Mouse (Mus musculus): ENCODE measurements around the gene Sar1b. TPM values are rescaled to one million over a fixed set of nuclear protein-coding genes. Genes with fewer than 3 reads are reported as not detected.
"Not testable (repeated sequence)": the region's sequence is repeated elsewhere in the genome, so short reads cannot be mapped to it uniquely, and the experiment has no call there.

Gene Sar1b
- polyA plus RNA-seq, 1 experiment = 124 TPM

DNA sequence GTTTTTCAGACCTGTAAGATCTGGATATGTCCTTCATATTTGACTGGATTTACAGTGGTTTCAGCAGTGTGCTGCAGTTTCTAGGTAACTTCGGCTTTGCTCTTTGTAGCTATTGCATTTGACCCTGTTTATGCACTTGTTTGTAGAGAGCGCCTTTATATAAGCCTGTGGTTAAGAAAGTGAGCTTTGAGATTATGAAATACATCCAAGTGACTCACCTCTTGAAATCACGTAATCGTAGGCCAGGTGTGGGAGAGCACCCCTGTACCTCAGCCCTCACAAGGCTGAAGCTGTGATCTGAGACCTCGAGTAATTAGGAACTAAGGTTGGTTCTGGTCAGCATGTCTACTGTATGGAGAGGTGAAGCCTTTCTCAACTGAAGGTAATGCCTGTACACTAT, 14.0 kb downstream of the Sar1b start:
- no peak for DNase-seq (ENCODE audit: low spot score)

DNA sequence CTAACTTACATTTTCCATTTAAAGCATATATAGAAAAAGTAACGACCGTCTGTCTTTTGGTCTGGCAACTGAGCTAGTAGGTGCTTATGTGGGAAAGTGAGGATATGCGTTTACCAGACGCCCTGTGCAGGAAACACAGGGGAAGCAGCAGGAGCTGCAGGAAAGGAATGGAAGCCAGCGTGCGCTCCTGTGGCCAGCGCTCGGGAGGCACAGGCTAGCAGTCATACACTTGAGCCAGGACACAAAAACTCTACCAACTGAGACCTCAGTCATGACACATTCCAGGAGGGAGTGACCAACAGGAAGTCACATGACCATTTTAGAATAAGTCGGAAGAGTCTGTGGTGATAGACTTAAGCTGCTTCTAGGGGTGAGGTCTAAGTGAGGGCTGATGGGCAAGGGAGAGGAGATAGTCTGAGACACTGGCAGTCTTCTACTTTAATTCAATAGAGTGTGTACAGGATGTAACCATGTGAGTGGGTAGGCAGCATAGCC, 17.3 kb downstream of the Sar1b start:
- DNase-seq (ENCODE audit: low spot score) = no peak

DNA sequence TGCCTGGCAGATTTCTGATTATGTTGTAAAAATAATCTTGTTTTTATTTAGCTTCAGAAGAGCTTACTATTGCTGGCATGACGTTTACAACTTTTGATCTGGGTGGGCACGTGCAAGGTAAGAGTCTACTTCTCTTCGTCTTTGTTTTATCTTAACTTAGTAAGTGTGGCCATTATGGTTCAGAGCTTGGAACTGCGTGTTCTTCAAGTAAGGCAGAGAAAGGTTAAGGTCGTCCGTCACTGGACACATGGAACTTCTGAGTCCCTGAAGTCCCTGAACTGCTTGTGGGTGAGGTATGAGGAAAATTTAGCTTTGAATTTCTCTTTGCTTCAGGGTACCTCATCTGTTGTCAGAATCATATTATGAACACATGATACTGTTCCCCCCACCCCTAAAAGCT, 19.2 kb downstream of the Sar1b start:
- no peak for DNase-seq (ENCODE audit: low spot score)

DNA sequence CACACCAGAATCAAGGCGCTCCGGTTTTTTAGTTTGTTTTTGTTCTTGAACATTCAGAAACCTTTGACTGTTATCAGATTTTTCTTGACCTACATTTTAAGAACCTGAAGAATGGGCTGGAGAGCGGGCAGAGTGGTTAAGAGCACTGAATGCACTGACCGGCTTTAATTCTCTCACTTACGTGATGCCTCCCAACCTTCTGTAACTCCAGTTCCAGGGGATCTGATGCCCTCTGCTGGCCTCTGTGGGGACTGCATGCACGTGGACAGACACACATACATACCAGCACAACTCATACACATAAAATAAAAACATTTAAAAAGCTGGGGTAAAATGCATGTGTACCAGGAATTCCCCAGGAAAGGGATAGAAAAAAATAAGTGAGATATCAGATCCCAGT, 22.4 kb downstream of the Sar1b start:
- no peak for DNase-seq (ENCODE audit: low spot score)

DNA sequence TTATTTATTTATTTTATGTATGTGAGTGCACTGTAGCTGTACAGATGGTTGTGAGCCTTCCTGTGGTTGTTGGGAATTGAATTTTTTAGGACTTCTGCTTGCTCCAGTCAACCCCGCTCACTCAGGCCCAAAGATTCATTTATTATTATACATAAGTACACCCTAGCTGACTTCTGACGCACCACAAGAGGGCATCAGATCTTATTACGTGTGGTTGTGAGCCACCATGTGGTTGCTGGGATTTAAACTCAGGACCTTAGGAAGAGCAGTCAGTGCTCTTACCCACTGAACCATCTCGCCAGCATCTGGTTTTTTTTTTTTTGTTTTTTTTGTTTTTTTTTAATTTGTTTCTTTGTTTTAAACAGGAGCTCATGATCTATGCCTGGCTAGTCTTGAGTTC, 26.2 kb downstream of the Sar1b start:
- not testable (repeated sequence) for DNase-seq (ENCODE audit: low spot score)

DNA sequence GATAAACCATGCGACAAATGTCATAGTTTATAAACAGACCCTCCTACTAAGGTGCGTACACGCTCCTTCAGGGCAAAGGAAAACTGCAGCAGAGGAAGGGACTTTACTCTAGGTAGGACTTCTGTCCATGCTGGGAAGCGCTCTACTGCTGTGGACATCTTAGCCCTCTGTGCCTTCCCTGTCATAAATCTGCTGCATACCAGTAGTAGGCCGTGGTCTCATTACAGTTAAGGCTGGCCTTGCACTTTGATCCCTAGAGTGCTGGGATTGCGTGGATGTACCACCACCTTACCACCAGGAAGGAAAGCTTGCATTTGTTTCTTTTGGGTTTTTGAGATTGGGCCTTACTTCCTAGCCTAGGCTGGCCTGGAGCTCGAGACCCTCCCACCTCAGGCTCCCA, 27.2 kb downstream of the Sar1b start:
- no peak for DNase-seq (ENCODE audit: low spot score)

DNA sequence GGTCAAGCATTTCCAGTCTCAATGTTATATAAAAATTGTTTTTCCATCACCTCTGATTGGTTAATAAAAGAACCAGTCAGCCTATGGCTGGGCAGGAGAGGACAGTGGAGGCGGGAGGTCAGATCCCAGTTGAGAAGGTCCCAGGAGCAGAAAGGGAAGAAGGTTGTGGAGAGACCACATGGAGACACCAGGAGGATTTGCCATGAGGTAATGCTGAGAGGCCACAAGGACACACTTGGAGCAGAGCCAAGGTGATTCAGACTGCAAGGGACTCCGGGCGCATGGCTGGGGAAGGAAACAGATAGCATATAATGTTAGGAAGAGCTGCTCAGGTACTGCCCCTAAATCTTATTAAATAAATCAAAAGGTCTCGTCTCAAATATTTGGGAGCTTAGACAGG, 32.8 kb downstream of the Sar1b start:
- DNase-seq (ENCODE audit: low spot score) = no peak

DNA sequence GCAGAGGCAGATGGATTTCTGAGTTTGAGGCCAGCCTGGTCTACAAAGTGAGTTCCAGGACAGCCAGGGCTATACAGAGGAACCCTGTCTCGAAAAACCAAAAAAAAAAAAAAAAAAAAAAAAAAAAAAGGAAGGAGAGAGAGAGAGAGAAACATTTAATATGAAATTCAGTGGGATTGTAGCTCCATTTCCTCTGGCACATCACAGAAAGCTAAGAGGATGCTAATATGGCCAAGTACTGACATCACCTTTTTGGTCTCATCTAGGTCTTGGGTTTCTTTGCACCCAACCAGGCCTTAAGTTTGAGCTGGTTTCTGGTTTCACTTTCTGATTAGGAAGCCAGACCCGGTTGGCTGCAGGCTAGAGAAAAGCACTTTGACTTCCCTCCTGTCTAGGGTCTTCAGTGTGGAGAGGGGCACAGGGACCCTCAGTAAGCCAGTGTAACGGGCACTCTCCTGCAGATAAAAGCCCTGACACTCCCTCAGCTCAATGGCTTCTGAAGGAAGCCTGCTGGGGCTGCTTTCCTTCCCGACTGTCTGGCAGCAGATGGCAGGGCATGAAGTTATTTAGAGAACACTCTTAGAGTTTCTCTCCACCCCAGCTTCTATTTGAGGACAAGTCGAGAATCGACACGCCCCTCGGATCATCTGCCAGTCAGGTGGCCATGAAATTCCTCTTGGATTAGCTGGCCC, 37.3 kb downstream of the Sar1b start:
- DNase-seq (ENCODE audit: low spot score) = no peak

DNA sequence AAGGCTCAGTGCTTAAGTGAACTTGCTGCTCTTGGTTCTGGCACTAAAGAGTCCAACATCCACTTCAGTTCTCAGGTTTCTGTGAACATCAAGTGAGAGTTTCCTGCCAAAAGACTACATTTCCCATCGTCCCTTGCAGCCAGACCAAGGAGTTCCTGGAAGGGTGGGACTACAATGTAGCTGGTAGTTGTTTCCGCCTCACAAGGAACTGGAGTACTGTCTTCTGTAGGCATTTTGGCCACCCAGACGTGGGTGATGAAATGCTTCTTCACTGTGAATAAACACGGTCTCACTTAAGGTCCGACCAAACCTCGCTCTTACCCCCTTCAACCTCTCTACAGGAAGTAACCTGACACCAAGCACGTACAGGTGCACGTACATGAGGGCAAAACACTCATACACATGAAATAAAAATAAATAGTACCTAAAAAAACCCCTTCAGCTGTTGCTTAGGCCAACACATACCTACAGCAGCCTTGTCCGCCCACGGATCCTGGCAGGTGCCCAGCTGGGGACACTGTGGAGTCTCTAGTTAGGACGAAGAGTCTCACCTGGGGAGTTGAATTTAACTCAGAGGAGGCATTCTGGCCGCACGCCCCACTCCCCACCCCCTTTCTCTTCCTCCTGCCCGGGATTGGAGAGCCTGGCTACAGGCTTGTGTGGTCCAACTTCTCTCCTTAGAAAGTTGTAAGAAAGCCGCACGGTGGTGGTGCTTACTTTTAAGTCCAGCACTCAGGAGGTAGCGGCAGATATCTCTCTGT, 41.9 kb downstream of the Sar1b start:
- no peak for DNase-seq (ENCODE audit: low spot score)

DNA sequence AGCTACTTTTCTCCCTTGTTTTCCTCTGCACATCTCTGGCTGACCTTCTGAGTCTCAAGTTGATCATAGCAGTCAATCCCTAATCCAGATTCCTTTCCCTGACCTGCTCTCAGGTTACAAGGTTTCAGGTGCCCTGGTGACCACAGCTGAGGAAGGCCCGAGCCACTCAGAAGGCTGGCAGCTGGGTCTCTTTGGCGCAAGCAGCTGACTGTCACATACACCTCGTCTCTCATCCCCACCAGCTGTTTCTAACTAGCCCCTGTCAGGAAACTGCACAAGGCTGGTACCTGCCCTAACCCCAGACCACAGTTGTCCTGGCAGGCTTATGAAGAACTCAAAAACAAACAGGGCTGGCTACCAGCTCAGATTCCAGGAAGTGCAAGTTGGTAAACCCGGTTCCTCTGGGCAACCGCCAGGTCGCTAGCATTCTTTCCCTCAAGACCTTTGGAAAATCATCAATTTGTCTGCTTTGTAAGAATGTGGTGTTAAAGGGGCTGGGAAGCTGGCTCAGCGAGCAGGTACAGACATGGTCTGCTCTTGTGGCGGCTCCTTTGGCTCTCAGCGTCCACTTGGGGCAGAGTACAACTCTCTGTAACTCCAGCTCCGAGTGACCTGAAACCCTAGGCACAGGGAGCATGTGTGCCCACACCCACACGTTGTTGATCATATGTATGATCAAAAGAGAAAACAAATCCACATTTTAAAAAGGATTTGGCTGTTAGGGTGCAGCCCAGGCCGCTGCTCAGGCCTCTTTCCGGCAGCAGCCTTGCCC, 43.8 kb downstream of the Sar1b start:
- DNase-seq (ENCODE audit: low spot score) = no peak

DNA sequence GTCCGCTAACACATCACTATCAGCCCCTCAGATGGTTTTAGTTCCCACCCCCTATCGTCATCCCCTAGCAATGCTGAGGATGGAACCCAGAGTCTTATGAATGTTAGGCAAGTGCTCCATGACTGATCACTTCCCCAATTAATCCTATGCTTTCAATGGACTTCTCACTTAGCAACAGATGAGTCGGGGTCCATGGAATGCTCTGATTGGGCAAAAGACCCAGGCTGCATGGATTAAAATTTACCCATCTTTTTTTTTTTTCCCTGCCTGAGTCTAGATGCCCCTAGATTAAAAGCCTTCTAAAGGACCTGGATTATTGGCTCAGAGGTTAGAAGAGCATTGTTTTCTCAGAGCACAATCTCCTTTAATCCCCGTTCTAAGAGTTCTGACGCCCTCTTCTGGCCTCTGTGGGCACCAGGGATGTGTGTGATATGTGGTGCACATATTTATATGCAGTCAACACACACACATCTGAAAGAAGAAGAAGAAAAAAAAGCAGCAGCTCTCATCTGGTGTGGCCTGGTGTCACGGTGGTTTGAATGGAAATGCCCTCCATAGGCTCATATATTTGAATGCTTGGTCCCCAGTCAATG, 46.2 kb downstream of the Sar1b start:
- DNase-seq (ENCODE audit: low spot score) = no peak

DNA sequence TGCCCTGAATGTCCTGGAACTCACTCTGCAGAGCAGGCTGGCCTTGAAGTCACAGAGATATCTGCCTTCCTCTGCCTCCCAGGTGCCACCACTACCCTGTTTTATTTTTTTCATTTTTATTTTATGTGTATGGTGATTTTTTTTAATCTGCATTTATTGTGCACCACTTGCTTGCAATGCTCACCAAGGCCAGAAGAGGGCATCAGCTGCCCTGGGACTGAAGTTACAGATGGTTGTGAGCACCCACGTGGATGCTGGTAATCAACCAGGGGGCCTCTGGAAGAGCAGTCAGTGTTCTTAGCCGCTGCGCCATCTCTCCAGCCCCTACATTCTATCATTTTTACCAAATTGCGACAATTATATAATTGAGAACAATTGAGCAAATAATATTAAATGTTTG, 47.7 kb downstream of the Sar1b start:
- no peak for DNase-seq (ENCODE audit: low spot score)

DNA sequence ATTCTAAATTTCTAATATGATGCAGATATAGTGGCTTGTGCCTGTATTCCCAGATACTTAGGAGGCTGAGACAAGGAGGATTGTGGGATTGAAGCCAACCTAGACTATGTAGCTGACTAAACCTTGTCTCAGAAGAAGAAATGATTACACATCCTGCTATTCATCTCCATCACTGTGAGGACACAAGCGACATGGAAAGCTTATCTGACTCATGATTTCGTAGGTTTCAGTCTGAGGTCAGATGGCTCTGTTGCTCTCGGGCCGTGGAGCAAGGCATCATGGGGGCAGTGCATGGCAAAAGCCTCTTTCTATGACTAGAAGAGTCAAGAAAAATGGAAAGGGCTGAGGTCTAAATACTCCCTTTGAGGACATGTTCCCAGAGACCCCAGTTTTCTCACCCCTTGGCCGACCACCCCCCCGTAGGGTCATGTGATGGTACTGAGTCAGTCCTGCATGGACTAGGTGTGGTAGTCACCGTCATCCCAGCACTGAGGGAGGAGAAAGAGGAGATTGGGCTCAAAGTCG, 48.6 kb downstream of the Sar1b start:
- DNase-seq (ENCODE audit: low spot score) = no peak

DNA sequence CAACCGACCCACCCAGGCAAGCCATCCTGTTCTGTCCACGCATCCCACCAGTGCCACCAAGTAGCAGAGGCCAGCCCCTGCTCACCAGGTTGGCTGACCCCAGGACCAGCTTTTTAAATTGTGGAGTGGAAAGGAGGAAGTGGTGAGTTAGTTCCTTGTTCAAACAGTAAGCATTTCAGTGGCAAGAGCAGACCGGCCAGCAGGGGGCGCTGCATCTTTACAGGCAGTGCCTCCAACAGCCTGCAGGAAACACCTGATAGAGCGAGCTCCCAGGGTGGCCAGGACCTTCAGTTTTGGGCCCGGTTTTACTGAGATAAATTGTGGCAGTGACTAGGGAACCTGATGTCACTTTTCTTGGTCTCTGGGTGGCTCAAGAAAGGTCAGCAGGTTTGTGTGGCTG, 54.3 kb downstream of the Sar1b start:
- peak; percentile 76 for DNase-seq (ENCODE audit: low spot score)

DNA sequence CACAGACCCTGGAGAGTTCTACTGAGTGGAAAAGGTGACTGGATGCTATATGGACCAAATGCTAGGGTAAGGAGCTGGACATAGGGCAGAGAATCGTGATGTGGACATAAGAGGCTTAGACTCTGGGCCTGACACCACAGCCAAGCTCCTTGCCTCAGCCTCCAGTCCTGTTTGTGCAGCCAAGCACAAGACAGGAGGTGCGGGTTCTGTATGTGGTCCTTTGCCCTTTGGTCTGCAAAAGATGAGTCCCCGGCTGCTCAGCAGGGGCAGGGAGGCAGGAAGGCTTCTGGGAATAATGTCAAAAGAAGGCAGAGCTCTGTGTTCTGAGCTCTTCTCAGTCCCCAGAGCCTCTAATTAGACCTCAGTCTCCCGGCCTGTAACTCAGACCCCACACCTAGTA, 55.4 kb downstream of the Sar1b start:
- no peak for DNase-seq (ENCODE audit: low spot score)

DNA sequence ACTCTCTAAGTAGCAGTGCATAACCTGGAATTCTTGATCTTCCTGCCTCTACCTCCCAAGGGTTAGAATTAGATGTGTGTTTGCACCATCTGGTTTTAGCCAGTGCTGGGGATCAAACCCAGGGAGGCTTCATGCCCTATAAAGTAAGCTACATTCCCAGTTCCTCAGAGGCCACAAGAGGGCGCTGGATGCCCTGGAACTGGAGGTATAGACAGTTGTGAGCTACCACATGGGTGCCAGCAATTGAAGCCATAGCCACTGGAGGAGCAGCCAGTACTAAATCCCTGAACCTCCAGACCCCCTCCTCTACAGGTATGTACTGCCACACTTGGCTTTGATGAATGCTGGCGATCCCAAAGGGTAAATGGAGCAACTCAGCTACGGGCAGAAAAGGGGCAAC, 56.5 kb downstream of the Sar1b start:
- DNase-seq (ENCODE audit: low spot score) = no peak

DNA sequence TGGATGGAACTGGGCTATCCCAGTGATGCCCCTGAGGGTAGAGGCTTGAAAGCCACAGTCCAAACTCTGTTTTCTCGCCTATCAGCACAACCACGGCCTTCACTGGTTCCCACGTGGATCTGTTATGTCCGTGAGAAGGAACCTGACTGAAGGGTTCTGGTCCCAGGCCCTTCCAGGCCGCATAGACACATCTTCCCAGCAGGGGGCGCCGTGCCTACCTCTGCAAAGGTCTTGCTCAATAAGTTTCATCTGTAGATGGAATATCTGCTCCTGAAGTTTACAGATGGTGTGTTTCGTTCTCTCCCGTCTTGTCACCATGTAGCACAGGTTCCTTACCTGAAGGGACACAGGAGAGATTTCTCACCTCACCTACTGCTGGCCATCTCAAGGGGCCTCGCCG, 57.4 kb downstream of the Sar1b start:
- peak; percentile 67 for DNase-seq (ENCODE audit: low spot score)

DNA sequence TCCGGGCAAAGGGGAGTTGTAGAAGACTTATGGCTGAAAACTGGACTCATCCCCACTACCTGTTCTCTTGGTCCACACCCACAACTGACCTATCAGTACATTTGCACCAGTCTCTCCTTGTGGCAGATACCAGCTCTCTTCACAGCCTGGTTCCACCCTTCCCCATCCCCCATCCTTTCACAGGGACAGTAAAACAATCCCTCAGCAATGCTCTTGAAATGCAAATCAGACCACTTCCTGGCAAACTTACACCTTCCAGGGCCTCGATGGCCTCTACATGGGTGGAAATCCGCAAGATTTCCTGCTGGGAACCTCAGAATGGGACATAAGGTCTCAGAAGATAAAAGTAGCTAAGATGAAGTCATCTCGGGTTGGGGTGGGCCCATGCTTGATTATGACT, 59.2 kb downstream of the Sar1b start:
- DNase-seq (ENCODE audit: low spot score) = no peak

DNA sequence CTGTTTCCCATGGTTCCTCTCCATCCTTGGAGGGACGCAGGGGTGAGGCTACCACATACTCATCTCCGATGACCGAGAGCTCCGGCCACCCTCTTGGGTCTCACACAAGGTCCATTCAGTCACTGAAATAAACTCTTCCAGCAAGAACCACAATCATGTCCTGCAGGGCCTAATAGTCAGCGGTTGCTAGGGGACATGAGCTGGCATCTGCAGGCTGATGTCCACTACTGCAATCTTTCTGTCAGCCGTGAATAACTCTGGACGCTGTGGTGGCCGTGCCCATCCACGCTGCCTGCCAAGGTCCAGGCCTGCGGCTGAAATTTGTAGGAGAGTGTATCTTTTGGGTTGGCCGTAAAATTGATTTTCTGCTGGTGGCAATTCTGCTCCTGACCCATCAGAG, 59.8 kb downstream of the Sar1b start:
- DNase-seq (ENCODE audit: low spot score) = no peak

DNA sequence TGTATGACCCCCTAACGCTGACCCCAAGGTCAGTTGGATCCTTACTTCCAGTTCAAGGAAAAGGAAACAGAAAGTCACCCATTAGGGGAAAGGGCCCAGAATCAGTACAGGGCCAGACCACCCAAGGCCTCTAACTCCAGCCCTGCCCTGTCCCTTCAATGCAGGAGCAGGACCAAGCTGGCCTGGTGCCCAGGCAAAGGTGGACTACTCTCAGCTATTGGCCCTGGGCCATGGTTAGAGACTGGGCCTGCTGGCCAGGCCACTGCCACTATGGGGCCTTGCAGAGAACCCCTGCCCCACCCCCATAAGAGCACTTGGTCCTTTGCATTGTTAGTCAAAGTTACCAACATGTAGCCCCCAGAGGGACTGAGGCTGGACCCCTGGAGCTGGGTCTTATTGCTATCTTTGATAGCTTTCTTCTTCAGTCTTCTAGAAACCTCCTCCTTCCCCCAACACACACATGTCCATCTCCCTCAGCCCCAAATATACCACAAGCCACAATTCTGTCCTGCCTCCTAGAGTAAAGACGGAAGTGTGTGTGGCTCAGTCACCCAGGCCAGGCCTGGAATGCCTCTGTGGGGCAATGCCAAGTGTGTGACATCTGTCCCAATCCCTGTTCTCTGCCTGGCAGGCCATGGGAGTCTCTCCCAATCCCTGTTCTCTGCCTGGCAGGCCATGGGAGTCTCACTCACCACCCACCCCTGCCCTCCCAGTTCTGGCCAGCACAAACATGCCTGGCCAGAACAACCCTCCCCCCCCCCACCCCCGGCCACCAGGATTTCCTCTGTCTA, 60.7 kb downstream of the Sar1b start:
- no peak for DNase-seq (ENCODE audit: low spot score)

DNA sequence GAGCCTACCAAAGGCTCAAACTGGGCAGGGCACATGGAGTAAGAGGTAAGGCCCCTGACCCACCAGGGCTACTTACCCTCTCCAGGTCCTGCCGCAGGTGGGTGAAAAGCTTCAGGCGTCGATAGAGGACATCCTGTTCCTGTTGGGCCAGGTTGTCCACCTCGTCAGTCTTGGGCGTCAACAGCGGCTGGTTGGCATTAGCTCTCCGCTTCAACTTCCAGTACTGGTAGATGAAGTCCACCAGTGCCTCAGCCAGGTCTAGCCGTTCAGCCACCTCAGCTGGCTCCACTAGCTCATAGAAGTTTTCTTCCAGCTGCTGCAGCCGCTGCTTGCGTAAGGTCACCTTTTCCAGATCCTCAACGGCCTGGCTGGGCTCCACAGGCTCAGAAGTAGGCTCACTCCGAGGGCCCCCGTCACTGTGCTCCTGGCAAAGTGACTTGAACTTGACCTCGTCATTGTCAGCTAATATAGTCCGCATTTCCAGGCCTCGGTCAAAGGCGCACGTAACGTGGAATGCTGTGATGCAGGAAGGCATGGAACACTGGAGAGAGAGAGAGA, 61.5 kb downstream of the Sar1b start:
- DNase-seq (ENCODE audit: low spot score) = no peak
